Mouse (Mus musculus): ENCODE measurements around the gene Rplp0.
"Not testable (repeated sequence)": the region's sequence is repeated elsewhere in the genome, so short reads cannot be mapped to it uniquely, and the experiment has no call there.

Gene Rplp0

DNA sequence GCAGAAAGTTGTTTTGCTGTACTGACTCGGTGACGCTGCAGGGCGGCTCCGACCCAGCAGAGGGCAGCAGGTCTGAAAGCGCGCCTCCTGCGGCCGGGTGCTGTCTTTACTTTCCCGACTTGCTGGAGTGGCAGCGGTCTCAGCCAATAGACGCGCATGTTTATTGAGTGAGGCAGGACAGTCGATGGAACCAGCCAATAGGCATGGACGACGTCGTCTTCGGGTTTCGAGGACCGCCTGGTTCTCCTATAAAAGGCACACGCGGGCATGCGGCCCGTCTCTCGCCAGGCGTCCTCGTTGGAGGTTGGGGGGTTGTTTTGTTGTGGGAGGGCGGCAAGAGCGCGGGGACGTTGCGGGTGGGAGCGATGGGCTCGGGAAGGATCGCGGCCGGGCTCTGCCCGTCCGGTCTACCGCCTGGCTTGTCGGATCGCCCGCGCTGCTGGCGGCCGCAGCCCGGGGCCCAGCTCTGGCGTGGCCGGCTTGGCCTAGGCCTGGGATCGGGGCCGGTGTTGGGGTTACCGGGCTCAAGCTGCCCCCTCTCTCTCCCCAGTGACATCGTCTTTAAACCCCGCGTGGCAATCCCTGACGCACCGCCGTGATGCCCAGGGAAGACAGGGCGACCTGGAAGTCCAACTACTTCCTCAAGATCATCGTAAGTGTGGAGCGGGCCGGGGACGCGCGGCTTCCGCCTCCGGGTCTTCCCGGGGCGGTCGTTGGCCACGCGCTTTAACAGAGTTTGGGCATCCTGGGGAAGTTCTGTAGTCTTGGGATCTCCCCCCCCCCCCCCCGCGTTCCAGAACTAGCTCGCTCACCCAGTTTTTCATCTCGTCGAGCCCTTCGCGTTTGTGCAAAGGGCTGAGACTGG lies at the start of gene Rplp0:
TSS of gene Rplp0 (plus strand) at position 231 of the 865 bp plus-strand sequence.
- peak; percentile 100 for DNase-seq (ENCODE audit: low spot score)

DNA sequence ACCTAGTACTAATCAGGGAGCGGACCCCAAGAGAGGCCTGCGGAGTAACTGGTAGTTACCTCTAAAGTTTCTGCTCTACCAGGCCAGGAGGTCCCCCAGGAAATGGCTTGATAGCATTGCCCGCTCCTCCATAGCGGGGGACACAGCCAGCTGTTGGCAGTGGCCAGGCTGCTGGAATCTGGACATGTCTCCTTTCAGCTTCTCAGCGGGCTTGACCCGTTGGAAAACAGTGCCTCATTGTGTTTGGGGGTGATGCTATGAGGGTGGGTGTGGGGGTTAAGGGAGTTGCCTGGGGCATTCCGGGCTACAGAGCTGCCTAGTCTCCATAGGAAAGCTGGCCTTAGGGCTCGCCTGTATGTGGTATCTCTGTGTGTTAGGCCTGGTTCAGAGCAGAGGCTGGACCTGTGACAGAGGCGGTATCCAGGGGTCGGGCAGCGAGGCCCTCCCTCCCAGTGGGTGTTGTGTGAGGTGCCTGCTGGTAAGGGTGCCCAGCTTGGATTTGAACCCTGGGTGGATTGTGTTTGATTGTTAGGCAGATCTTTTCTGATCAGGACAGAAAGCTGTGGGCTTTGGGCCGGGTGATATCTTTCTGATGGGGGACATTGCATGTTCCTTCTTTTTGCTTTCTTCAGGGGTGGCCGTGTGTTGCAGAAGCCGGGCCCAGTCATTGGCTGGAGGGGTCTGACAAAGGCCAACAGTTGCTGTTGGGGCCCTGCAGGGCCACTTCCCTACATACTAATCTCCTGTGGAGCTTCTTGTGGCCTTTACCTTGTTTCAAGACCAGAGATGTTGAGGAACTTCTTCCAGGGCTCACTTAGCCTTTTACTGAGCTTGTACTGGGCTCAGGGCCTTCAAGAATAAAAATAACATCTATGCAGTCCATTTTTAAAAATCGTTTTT lies 49.2 kb upstream of the Rplp0 start:
- DNase-seq (ENCODE audit: low spot score) = no peak

DNA sequence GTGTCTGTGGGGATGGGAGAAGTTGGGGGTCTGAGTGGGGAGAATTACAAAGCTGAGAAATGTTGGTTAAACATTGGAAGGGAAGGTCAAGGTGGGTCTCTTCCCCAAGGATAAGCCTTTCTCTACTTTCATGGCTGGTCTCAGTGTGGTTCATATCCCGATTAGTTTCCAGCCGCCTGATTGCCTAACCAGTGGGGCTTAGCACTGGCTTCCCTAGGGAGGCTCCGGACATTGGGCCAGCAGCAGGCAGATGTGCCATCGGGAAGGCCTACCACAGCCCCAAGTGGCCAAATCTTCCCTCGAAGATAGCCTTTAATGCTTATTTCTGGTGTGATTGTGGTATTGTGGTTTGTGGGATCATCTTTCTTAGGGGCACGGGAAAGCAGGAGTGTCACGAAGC lies 46.9 kb upstream of the Rplp0 start:
- no peak for DNase-seq (ENCODE audit: low spot score)

DNA sequence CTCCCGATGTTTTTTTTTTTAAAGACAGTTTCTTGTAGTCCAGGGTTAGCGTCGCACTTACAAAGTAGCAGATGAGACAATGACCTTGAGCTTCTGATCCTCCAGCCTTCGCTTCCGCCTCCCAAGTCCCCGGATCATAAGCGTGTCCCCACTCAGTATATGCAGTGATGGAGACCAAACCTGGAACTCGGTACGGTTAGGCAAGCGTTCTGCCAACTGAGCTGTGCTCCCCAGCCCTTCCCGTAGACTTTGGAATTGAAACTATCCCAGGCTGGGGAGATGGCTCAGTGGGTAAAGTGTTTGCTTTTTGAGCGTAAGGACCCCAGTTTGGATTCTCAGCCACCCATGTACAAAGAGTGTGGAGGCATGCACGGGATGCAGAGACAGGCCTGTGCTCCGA lies 46.0 kb upstream of the Rplp0 start:
- DNase-seq (ENCODE audit: low spot score) = no peak

DNA sequence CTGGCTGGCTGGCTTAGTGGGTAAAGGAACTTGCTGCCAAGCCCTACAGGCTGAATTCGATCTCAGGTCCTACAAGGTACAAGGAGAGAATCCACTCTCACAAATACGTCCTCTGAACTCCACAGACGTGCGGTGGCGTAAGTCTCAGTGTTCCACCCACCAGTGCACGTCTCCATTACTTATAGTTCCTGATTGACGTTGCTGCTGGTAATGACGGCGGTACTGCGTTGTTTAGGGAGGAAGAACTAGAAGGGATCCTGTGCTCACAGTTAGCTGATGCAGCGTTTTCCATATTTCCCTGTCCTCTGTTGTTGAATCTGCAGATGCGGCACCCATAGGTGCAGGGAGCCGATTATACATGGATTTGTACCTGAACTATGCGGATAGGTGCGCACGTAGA lies 45.5 kb upstream of the Rplp0 start:
- no peak for DNase-seq (ENCODE audit: low spot score)

DNA sequence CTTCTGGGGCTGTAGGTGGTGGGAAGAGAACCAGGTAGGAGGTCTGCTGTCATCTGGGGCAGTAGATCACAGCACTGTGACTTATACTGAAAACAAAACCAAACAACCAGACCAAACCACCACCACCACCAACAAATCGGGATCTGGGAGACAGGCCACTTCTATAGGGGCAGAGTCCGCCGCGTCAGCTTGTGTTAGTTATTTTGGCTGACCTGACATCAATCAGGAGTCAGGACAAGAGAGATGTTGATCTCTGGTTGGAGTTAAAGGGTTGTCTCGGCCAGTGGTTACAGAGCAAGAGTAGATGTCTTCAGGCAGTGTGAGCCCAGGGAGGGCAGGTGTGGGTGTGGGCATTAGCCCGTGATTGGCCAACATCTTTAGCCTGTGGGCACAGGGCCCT lies 44.9 kb upstream of the Rplp0 start:
- no peak for DNase-seq (ENCODE audit: low spot score)

DNA sequence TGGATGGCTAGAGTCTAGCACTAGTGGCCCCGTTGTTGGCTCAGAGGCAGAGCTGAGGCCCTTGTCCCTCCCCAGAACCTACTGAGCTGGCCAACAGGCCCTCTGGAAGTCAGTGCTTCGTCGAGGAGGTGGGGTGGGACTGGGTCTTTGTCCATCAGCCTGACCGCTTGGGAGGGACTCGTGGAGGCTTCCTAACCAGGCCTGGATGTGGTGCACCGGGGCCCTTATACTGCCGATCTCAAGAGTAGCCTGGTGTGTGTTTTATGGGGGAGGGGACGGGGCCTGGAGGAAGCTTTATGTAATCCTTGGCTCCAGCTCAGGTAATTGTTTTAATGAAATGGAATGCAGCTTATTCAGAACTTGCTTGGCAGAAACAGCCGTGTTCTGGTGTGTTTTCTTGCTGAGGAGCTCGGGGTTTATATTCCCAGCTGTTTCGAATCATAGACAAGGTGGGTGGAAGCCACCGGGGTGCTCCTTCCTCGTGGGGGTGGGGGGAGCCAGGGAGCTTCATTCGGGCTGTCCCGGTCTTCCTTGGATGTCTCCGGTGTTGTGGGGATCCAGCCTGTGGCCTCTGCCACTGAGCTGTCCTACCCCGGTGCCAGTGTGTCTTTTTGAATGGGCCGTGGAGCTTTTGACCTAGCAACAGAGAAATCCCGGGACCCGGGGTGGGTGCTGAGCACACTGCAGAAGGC lies 44.2 kb upstream of the Rplp0 start:
- no peak for DNase-seq (ENCODE audit: low spot score)

DNA sequence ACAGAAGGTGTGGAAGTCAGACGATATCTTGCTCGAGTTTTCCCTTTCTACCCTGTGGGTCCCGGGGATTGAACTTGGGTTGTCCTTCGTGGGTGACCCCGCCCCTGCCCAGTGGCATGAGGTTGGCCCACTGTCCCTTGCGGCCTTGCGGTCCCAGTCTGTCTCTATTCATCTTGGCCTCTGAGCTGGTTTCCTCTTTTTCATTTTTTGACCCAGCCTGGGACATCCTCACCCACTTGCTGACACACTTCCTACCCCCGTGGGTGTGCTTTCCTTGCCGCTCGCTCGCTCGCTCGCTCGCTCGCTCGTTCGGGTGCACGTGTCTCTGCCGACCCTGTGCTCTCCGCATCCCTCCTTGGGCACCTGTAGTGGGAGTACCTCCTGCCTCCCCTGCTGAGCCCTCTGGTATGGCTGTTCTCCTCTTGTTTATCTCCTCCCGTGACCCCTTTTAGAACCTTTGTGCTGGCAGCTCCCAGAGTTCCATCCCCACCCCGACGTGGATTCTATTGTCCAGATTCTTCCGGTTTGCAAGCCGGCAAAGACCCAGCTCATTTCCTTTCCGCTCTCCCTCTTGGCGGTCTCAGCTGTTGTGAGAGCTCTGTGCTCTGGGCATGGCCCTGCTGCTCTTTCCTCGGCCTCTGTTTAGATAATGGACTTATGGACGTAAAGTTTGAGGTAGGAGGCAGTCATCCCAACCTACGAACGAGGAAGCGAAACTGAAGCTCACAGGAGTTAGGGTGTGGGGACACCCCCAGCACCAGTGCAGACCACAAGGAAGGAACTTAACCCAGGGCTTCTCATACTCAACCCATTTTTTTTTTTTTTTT lies 43.0 kb upstream of the Rplp0 start:
- no peak for DNase-seq (ENCODE audit: low spot score)

DNA sequence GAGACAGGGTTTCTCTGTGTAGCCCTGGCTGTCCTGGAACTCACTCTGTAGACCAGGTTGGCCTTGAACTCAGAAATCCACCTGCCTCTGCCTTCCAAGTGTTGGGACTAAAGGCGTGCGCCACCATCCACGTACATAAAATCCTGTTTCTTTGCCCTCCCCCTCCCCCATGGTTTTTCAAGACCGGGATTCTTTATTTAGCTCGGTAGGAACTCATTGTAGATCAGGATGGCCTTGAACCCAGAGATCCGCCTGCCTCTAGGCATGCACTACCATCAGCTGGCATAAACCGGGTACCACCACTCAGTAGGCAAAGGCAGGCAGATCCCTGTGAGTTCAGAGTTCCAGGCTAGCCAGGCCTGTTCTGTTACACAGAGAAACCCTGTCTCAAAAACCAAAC lies 42.4 kb upstream of the Rplp0 start:
- no peak for DNase-seq (ENCODE audit: low spot score)

DNA sequence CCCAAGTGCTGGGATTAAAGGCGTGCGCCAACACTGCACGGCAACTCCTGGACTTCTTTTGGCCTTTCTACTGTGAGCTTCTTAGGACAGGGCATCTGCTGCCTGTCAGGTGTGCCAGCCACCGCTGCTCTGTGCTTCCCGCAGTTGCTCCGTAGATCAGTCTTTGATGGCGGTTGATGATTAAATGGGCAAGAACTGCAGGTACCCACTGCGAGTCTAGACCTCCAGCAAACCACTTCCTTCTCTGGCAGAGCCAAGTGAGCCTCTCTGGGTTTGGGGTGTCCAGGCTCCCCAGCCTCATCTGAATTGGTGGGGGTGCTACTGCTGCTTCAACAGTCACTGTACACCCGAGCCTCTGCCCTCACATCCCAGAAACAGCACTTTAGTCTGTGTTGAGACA lies 41.8 kb upstream of the Rplp0 start:
- DNase-seq (ENCODE audit: low spot score) = no peak

DNA sequence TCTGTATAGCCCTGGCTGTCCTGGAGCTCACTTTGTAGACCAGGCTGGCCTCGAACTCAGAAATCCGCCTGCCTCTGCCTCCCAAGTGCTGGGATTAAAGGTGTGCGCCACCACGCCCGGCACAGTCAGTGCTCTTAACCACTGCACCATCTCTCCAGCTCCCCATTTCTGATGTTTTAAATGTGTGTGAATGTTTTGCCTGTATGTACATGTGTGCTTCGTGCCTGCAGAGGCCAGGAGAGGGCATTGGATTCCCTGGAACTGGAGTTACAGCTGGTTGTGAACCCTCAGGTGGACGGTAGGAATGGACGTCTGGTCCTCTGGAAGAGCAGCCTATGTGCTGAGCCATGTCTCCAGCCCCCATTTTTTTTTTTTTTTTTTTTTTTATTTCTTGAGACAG lies 41.1 kb upstream of the Rplp0 start:
- DNase-seq (ENCODE audit: low spot score) = not testable (repeated sequence)

DNA sequence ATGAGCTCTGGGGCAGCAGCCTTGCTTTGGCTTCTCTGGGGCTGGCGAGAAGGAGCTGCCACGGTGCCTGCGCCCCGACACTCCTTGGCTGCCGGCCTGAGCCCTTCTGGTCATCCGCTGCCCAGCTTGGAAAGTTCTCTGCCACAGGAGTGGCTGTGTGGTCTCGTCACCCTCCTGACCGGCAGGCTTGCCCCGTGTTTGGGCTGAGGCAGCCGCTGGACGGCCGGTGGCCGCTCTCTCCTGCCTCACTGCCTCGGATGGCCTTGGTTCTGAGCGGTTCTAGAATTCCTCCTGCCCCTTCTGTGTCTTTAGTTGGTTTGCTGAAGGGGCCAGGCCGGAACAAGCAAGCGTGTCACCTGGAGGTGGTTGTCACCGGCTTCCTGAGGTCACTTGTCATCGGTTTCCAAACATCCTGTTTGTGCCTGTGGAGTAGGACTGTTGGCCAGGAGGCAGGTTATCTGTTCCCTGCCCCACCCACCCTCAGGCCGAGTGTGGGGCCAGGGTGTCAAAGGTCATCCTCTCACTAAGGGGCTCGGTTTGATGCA lies 38.9 kb upstream of the Rplp0 start:
- DNase-seq (ENCODE audit: low spot score) = no peak

DNA sequence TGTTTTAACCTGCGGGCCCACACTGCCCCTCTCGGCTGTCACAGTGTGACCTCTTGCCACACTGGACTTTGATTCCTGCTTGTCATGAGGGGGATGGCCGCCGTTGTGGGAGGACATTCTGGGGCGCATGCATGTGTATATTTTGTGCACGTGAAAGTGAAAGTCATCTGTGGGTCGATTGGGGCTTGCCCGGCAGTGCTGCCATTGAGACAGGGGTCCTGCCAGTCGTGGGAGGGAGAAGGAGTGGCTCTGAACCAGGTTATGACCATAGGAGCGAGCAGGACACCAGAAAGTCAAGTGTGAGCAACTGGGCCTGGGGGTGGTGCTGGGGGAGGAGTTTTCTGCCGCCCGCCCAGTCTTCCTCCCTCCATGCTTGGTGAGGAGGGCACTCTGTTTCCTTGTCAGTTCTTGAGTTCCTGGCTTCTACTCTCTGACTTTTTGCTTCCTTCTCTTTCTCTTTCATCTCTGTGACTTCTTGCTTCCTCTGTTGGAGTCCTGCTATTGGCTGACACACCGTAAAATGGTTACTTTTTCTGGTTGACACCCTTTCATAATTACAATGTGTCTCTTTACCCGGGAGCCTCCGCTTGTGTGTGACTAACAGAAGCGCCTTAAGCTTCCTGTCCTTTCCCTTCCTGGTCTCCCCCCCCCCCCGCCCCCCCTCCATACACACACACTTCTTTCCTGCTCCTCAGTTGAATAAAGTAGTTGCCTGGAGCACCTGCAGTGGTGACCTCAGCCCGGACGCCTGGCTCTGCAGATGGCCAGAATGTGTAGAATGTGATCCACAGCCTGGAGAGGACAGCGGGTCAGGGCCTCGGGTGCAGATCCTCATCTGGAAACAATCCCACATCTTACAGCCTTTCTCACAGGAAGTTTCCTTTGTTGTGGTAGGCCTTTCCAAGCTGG lies 37.5 kb upstream of the Rplp0 start:
- DNase-seq (ENCODE audit: low spot score) = no peak

DNA sequence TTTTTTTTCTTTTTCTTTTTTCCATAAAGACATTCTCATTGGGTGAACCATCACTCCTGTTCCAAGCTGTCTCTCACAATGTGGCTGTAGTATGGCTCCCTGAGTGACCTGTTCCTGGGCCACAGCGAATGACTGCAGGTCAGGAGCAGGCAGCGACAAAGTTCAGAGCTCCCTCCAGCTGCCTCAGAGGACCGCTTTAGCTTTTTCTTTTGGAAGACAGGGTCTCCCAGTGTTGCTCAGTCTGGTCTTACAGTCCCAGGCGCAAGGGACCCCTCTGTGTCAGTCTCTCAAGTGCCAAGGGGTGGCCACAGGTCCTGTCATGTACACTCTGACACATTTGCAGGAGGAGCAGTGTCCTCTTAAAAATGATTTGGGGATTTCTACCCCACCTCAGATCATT lies 36.7 kb upstream of the Rplp0 start:
- DNase-seq (ENCODE audit: low spot score) = no peak

DNA sequence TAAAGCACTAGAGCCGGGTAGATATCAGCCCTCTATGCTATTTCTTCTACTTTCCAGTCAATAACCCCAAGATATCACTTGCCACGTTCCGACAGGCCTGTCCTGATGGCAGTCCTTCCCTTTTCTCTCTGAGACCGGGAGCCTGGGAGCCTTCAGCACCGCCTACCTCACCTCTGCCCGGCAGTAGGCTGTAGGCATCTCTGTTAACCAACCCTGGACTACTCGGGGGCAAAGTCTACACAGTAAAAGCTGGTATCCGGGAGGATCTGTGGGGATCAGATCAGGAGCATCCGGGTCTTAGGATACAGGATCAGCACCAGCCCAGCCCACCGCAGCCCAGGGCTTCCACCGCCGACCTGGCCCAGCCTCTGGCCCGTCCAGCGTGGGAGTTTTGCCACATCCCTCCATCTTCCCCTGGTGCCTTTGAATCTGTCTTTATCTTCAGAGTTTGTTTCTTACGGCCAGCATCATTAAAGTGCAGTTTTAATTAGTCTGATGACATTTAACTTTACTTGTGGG lies 36.2 kb upstream of the Rplp0 start:
- DNase-seq (ENCODE audit: low spot score) = no peak

DNA sequence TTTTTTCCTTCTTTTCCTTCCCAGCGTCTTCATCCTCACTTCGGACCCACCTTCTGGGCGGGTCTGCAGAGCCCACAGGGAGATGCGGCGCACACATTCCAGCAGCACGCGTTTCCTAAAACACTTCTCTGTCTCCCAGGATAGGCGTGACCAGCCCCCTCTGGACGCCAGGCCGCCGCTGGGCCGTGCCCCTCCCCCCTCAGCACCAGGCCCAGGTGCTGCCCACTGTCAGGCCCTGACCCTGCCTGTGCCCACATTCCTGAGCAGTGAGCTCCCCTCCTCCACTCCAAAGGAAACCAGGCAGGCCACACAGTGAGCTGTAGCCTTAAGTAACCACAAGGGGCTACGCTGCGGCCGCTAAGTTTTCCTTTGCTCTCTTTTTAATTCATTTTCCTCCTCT lies 35.3 kb upstream of the Rplp0 start:
- no peak for DNase-seq (ENCODE audit: low spot score)

DNA sequence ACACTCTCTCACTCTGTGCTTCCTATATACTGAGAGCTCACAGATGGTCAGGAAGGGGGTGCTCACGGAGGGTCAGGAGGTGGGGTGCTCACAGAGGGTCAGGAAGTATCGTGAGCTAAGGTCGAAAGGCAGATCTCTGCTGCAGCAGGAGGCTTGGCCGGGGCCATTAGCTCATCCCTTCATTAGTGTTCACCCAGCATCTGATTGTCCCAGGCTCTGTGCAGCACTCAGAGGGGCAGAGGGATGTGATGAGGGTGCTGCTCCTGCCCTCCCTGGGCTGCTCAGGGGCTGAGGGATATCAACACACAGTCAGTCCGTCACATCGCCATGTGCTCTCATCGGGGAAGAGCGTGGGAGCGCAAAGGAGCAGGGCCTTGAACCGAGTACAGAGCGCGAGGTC lies 34.8 kb upstream of the Rplp0 start:
- DNase-seq (ENCODE audit: low spot score) = no peak

DNA sequence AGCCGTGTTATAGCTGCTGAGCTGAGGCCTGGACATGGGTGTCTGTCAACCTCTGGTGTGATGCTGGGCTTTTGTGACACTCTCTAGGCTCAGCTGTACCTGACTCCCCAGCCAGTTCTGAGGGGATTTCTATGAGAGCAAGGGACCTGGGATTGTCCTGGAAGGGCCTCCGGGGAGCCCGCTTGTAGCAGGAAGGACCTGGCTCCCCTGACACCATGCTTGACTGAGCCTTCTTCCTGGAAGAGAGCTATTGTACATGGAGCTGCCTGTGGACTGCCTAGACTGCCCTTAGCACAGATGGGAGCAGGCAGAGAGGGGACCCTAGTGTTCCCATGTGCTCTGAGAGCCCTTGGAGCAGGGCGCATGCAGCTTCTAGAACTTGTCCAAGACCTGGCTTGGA lies 33.9 kb upstream of the Rplp0 start:
- no peak for DNase-seq (ENCODE audit: low spot score)

DNA sequence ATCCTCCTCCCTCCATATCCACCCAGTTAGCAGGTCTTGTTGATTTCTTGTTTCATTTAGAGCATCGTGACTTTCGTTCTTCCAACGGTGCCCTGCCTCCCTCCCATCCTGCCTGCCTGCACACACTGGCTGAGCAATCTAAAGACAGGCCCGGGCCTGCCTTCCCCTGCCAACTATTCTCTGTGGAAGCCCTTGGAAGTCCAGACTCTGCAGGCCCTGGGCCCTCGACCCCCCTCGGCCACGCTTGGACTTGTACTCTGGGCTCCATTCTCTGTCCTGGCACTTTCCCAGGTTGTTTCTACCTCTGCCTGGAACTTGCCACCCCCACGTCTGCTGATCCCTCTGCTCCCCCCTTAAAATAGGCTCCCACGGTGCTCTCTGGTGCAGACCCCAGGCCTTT lies 33.3 kb upstream of the Rplp0 start:
- no peak for DNase-seq (ENCODE audit: low spot score)
